Mouse (Mus musculus): Measurements from ENCODE around the gene Sun2.

GRCm38 (mm10) chr15:79750266-79750665 lies 7.9 kb upstream of the Sun2 start:
- TF ChIP-seq CTCF (IDR thresholded peaks at IDR 0.05; ENCODE audit: low read depth), result no peak
- no peak for TF ChIP-seq EP300 (IDR thresholded peaks at IDR 0.05; ENCODE audit: low read depth)
